Mouse (Mus musculus): ENCODE results near the gene Vrtn. TPM values are rescaled to one million over a fixed set of nuclear protein-coding genes. Genes with fewer than 3 reads are reported as not detected.
A peak's percentile ranks its signal among the peaks of the same experiment; 100 is the strongest.

The Vrtn gene
- total RNA-seq, 2 experiments from 2014 or later, result 0.11 TPM; not detected in 1

DNA sequence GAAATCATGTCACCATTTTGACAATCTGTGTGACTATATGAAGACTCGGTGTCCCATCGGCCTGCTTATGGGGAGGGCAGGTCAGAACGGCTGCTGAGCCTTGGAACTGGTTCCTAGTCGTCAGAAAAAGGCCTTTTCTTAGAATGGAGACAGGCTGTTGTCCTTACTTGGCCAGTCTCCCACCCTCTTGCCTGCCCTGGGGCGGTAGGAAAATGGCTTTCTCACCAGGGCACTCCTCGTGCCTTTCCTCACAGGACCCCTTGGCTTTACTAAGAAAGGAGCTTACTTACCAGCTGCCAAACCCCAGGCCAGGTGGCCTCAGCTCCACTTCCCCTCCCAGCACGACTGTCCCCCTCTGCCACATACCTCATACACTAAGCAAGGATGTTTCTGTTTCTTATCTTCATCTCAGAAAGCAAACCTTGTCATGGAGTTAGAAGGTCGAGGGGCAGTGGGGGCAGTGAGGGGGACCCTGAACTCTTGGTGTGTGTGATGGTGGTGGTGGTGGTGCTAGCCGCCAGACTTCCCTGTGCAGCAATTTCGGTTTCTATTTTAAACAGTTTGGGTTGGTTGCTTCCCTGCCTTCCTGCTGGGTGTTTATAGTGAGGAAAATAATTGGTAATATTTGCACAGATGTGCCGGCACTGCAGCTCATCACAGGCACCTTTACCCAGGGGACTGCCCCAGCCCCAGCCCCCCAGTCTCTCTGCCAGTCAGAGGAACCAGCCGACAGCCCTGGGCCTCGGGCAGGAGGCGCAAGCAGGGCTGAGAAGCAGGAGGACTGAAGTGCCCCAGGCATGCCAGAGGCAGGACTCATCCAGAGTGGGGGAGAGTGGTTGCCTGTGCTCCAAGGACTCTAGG, 34.1 kb downstream of the Vrtn start:
- intact Hi-C loops (cut with DNase I), result loop anchor here (5.0 kb wide), 1 partner anchor 82 kb away; no protein-coding TSS in a partner anchor
- peak in 1 of 2 experiments; percentile 29 for DNase-seq (ENCODE audit: extremely low spot score in 1 of 2, low spot score in 2 of 2)

DNA sequence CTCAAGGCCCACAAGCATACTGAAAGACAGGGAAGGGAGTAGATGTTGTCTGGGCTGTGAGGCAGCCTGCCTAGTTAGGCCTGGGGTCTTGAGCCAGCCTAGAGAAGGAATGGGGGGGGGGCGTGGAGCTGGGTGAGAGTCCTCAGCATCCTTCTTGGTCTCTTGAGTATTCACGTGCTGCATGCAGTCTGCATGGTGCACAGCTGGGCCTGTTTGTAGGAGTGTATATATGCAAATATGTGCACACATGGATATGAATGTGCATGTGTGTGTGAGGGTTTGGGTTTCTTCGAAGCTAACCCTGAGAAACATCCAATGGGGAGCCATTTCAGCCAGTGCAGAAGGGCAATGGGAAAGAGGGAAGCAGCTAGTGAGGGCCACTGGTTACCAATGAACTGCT, 35.2 kb downstream of the Vrtn start:
- intact Hi-C loops (cut with DNase I), result no loop called here

DNA sequence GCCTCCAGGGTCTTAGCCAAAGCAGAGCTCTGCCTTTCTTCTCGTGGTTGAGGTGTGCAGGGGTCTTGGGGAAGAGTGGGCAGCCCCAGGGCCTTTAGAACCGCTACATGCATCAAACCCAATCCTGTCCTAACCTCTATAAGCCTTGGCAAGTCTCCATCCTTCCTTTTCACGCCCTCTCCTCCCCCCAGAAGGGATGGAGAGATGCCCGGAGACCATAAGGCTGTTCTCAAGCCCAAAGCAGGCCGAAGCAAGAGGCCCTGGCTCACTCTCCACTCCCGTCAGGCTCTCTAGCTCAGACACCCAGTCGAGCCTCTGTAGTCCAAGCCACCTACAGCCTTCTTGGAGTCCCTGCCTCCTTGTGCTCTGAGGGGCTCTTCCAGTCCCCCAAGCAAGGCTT, 43.8 kb downstream of the Vrtn start:
- no peak for DNase-seq (ENCODE audit: extremely low spot score in 1 of 2, low spot score in 2 of 2)
- intact Hi-C loops (cut with DNase I), result no loop called here

More for the DNA sequence above, 35.2 kb downstream of the Vrtn start:
- DNase-seq (ENCODE audit: extremely low spot score in 1 of 2, low spot score in 2 of 2), result no peak

DNA sequence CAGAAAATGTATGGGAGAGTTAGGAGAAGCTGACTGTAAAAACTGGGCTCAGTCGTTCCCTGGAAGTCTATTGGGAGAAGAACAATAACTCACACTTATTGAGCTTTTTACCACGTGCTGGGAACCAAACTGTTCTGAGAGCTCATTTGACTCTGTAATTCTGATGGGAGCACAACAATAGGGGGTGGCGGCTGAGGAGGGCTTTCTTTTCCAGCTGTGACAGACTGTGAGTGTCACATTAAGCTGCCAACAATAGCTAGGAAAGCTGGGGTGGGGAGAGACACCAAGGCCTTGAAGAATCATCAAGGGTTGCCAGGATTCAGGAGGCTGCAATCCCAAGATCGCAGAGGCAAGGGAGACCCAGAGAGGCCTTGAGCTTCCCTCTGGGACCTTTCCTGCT, 45.4 kb downstream of the Vrtn start:
- intact Hi-C loops (cut with DNase I), result no loop called here
- no peak for DNase-seq (ENCODE audit: extremely low spot score in 1 of 2, low spot score in 2 of 2)

DNA sequence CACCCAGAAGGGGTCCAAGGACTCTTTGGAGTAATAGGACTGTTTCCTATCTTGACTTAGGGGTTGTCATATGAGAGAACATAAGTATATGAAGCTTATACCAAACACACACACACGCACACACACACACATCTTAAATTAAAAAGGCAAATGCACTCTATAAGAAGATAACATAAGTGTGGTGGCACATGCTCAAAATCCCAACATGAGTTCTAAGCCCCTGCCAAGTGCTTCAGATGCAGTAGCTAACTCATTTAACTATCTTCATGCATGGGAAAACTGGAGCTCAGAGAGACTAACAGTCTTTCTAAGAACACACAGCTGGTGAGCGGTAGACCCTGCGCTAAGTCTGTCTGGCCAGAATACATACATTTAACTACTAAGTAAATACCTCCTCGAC, 46.7 kb downstream of the Vrtn start:
- peak in 1 of 2 experiments; percentile 21 for DNase-seq (ENCODE audit: extremely low spot score in 1 of 2, low spot score in 2 of 2)
- intact Hi-C loops (cut with DNase I), result no loop called here

DNA sequence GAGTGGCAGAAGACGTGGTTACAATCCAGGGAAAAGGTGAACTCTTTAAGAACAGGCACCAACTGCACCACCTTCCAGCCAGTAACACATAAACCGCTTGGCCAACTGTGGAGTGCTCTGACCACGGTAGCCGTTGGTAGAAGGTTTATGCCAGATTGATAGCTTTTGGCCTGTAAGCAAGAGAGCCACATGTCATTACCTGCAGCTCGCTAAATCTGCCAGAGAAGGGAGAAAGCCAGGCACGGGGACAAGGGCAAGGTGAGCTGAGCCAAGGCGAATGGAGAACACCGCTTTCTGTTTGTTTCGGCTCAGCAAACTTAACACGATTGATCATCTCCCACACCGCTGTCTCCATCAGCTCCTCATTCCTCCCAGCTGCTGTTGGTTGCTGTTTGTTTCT, 48.2 kb downstream of the Vrtn start:
- intact Hi-C loops (cut with DNase I), result no loop called here
- no peak for DNase-seq (ENCODE audit: extremely low spot score in 1 of 2, low spot score in 2 of 2)

DNA sequence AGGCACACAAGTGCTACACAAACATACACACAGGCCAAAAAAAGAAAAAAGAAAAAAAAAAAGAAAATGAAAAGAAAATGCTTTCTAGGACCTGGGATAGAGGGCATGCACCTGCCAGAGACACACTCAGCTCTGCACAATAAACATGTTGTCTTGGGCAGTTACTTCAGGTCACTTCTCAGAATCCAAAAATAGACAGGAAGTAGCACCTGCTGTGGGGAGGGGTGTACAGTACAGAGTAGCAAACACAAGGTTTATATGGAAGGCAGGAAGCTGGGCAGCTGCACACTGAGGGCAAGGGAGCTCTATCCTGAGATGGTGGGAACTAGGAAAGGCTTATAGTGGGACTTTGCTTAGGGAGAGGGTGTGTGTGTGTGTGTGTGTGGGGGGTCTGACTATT, 50.5 kb downstream of the Vrtn start:
- intact Hi-C loops (cut with DNase I), result no loop called here
- DNase-seq (ENCODE audit: extremely low spot score in 1 of 2, low spot score in 2 of 2), result no peak

DNA sequence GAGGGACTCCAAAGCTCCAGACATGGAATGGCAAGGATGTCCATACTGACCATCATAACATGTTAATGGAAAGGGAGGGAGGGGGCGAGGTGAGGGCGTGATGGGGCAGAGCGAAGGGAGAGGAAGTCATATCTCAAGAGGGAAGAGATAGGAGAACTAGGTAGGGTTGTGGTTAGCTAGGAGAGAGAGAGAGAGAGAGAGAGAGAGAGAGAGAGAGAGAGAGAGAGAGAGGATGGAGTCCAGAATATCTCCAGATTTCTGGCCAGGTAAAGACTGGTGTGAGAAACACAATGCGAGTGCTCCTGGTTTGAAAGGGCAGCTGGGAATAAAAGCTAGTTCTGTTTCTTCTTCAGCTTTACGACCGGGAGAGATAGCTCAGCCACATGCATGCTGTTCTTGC, 51.3 kb downstream of the Vrtn start:
- intact Hi-C loops (cut with DNase I), result no loop called here
- DNase-seq (ENCODE audit: extremely low spot score in 1 of 2, low spot score in 2 of 2), result no peak

DNA sequence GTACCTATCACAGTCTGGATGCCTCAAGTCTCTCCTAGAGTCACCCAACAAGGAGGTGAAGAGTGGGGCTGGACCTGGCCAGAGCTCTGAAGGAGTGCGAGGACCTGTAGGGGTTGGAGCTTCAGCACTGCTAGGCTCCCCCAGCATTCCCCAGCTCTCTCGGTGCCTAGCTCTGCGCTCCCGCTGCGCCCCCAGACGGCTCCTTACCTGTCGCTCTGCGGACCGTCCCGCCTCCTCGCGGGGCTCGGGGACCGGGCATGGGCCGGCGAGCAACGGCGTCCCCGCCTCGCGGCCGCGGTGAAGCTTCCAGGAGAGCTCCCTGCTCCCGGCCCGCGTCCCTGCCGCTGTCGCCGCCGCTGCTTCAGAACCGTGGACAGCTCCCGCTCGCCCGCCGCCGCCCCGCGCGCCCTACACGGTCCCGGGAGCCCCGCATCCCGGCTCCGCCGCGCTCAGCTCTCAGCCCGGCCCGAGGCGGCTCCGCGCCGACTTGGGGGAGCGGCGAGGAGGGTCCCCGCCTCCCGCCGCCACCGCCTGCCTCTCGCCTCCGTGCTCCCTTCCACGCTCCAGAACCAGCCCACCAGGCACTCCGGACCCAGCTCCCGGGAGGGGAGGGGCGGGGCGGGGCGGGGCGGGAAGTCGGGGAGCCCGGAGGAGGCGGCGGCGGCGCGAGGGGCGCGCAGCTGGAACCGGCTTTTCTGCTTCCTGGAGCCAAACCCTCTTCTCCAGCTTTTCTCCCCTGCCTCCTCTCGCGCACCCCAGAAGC, 57.7 kb downstream of the Vrtn start, which contains the start of gene Syndig1l:
Gene Syndig1l (minus strand): TSS at position 513 of the 763 bp plus-strand sequence.
- intact Hi-C loops (cut with DNase I), result no loop called here
- peak in 1 of 2 experiments; percentile 73 for DNase-seq (ENCODE audit: extremely low spot score in 1 of 2, low spot score in 2 of 2)

Other genes starting within 250 kb of the Vrtn start
- gene Entpd5, start 232.0 kb upstream of the Vrtn start, total RNA-seq (2021), result 10 to 100 TPM; 20.6 to 23.4 TPM
- gene Bbof1, start 231.9 kb upstream of the Vrtn start, total RNA-seq (2021), result 1 to 10 TPM; 5.6 to 6.9 TPM
- 10 to 100 TPM in 1 of 2 experiments, 1 to 10 TPM in 1; 8.4 to 10.7 TPM for gene Rnf113a2, start 223.8 kb upstream of the Vrtn start, total RNA-seq (2021)
- 10 to 100 TPM; 29.5 to 32.5 TPM for gene Aldh6a1, start 190.0 kb upstream of the Vrtn start, total RNA-seq (2021)
- 10 to 100 TPM; 16.0 to 16.8 TPM for gene Lin52, start 189.6 kb upstream of the Vrtn start, total RNA-seq (2021)
- gene Vsx2, start 71.3 kb upstream of the Vrtn start, total RNA-seq (2021), result under 1 TPM; 0.39 TPM
- 10 to 100 TPM; 10.6 to 10.8 TPM for gene Abcd4, start 23.6 kb upstream of the Vrtn start, total RNA-seq (2021)
- gene Syndig1l, start 57.8 kb downstream of the Vrtn start, total RNA-seq (2021), result 10 to 100 TPM; 23.5 to 32.1 TPM
- 10 to 100 TPM; 27.3 to 30.1 TPM for gene Npc2, start 132.1 kb downstream of the Vrtn start, total RNA-seq (2021)
- 10 to 100 TPM; 47.4 to 51.2 TPM for gene Isca2, start 132.2 kb downstream of the Vrtn start, total RNA-seq (2021)
- gene Ltbp2, start 235.5 kb downstream of the Vrtn start, total RNA-seq (2021), result 1 to 10 TPM; 1.4 to 2.0 TPM

Measured in left cerebral cortex, postnatal 10 days (tissue).